Mouse (Mus musculus): ENCODE data around the gene Fstl1. TPM values are rescaled to one million over a fixed set of nuclear protein-coding genes. Genes with fewer than 3 reads are reported as not detected.
A peak's percentile ranks its signal among the peaks of the same experiment; 100 is the strongest.

The Fstl1 gene
- polyA plus RNA-seq, 2 experiments = 9.9 to 15.4 TPM

DNA sequence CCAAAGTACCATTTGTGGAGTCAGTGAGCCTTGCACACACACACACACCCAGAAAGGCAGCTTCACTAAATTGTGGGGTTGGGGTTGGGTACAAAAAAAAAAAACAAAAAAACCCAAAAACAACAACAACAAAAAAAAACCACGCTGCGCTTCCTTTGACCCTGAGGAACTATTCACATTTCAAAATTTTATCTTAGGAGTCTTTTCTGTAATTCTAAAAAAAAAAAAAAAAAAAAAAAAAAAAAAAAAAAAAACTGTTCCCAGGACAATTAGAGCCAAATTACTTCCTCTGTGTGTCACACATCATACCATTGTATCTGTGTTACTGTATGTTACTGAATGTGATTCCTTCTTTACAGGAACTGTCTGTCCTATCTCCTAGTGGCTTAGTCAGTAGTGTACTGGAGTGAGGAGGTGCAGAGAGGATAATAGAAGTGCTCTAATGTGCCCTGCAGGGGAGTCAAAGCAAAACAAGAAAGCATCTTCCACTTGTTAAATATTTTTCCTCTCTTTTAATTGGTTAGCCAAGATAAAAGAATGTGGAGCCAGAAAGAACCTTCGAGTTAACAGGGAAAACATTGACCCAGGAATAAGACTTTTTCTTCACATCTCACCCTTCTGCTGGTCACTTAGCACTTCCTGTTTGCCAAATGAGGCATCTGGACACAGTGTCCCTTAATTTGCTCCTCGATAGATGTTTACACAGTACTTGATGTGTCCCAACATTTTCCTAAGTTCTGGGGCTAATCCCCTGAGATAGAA lies 93.0 kb downstream of the Fstl1 start:
- H3K9me3 ChIP-seq (ENCODE audit: control insufficient read depth, low read length) = no peaks in the 10 kb centered on the region
- H3K4me2 ChIP-seq (ENCODE audit: low read depth) = peak overlapping the region; percentile 77
- H3K4me1 ChIP-seq (replicated peaks; ENCODE audit: control insufficient read depth in 2 of 2, insufficient read depth in 2 of 2, low read length in 1 of 2) = peaks cover 0 to 19% of the 10 kb centered on the region in 2 experiments; a peak in 3 of 4 replicates
- peak overlapping the region; percentile 79 for H3K9ac ChIP-seq (replicated peaks)
- H3K27me3 ChIP-seq (ENCODE audit: control insufficient read depth, insufficient read depth, low read length) = no peaks in the 10 kb centered on the region
- 13% methylated on average over 4 of the region's 4 CpGs for WGBS (ENCODE audit: insufficient replicate concordance)
- no peak for DNase-seq (ENCODE audit: low read depth in 3 of 3, low spot score in 3 of 3)
- no peaks in the 10 kb centered on the region for H3K36me3 ChIP-seq (replicated peaks; ENCODE audit: control insufficient read depth, insufficient read depth, low read depth)
- ATAC-seq (ENCODE audit: insufficient read depth) = no peak
- no peak overlapping the region for H3K27ac ChIP-seq
- peak overlapping the region; percentile 75 to 90 for H3K4me3 ChIP-seq (ENCODE audit: insufficient read depth in 1 of 2, low read depth in 2 of 2, low read length in 2 of 2)
- TF ChIP-seq EP300 (IDR thresholded peaks at IDR 0.05; ENCODE audit: low read depth) (no peak), CTCF (IDR thresholded peaks at IDR 0.05; ENCODE audit: low read depth) (no peak)

DNA sequence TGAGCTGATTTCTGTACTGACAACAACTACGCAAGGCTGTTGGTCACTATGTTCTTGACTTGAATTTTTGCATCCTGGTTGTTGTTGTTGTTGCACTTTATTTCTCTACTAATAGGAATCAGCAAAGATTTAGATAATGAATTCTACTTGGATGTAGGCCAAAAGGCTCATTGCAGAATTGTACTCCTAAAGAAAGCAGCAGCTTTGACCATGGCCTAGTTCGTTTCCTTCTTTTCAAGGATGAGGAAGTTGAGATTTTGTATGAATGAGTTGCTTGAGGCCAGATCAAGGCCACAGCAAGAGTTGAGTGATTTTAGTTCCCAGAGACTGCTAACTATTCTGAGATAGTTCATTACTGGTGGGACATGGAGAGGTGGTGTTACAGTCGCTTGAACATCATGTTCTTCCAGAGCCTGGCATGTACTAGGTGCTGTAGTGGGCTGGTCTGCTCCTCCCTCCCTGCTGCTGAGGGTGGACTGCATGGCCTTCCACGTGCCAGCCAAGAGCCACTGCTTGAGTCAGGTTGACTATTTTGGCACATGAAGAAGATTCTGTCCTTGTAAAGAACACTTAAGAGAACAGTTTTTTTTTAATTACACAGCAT lies 94.5 kb downstream of the Fstl1 start:
- Histone ChIP-seq H3K4me1 (replicated peaks; ENCODE audit: control insufficient read depth in 2 of 2, insufficient read depth in 2 of 2, low read length in 1 of 2) (peaks cover 0 to 17% of the 10 kb centered on the region in 2 experiments; a peak in 3 of 4 replicates), H3K36me3 (replicated peaks; ENCODE audit: control insufficient read depth, insufficient read depth, low read depth) (no peaks in the 10 kb centered on the region), H3K9me3 (ENCODE audit: control insufficient read depth, low read length) (no peaks in the 10 kb centered on the region), H3K27me3 (ENCODE audit: control insufficient read depth, insufficient read depth, low read length) (no peaks in the 10 kb centered on the region), H3K4me2 (ENCODE audit: low read depth) (no peak overlapping the region), H3K27ac (no peak overlapping the region), H3K4me3 (ENCODE audit: insufficient read depth in 1 of 2, low read depth in 2 of 2, low read length in 2 of 2) (no peak overlapping the region), H3K9ac (replicated peaks) (no peak overlapping the region)
- WGBS (ENCODE audit: insufficient replicate concordance) = 54% methylated on average over 4 of the region's 4 CpGs
- TF ChIP-seq CTCF (IDR thresholded peaks at IDR 0.05; ENCODE audit: low read depth) = no peak
- no peak for TF ChIP-seq EP300 (IDR thresholded peaks at IDR 0.05; ENCODE audit: low read depth)
- DNase-seq (ENCODE audit: low read depth in 3 of 3, low spot score in 3 of 3) (no peak), ATAC-seq (ENCODE audit: insufficient read depth) (no peak)

DNA sequence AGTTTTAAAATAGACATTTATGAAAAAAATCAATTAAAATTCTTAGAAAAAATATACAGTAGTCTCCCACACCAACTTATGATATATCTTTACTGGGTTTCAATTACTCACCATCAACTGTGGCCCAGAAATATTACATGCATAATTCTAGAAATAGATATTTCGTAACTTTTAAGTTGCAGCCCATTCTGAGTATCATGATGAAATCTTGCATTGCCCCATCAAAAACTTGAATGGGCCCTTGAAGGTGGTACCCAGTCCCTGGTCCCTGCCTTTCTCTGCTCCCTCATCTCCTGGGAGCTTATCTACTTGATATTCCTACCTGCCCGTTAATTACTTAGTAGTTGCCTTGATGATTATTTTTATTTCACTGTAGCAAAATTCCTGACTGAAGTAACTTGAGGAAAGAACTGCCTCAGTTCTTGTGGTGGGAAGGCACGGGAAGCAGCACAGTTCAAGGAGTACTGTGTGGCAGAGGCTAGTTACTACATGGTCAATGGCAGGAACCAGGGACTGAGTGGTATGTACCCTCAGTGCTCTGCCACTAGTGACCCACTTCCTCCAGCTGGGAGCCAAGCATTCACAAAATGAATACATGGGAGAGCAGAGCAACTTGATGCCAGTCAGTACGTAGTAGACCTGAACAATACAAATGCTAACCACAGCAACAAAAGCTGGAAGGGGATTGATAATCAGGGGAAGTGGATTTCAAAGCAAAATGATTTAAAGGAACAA lies 98.0 kb downstream of the Fstl1 start:
- ATAC-seq (ENCODE audit: insufficient read depth) (no peak), DNase-seq (ENCODE audit: low read depth in 3 of 3, low spot score in 3 of 3) (no peak)
- H3K27me3 ChIP-seq (ENCODE audit: control insufficient read depth, insufficient read depth, low read length) = no peaks in the 10 kb centered on the region
- no peak for TF ChIP-seq CTCF (IDR thresholded peaks at IDR 0.05; ENCODE audit: low read depth)
- TF ChIP-seq EP300 (IDR thresholded peaks at IDR 0.05; ENCODE audit: low read depth) = no peak
- peaks cover 0 to 15% of the 10 kb centered on the region in 2 experiments; a peak in 2 of 4 replicates for H3K4me1 ChIP-seq (replicated peaks; ENCODE audit: control insufficient read depth in 2 of 2, insufficient read depth in 2 of 2, low read length in 1 of 2)
- WGBS (ENCODE audit: insufficient replicate concordance) = 56% methylated on average over 4 of the region's 4 CpGs
- no peak overlapping the region for H3K27ac ChIP-seq
- peaks cover 3% of the 10 kb centered on the region for H3K36me3 ChIP-seq (replicated peaks; ENCODE audit: control insufficient read depth, insufficient read depth, low read depth)
- no peak overlapping the region for H3K4me3 ChIP-seq (ENCODE audit: insufficient read depth in 1 of 2, low read depth in 2 of 2, low read length in 2 of 2)
- no peaks in the 10 kb centered on the region for H3K9me3 ChIP-seq (ENCODE audit: control insufficient read depth, low read length)
- H3K9ac ChIP-seq (replicated peaks) = no peak overlapping the region
- no peak overlapping the region for H3K4me2 ChIP-seq (ENCODE audit: low read depth)

DNA sequence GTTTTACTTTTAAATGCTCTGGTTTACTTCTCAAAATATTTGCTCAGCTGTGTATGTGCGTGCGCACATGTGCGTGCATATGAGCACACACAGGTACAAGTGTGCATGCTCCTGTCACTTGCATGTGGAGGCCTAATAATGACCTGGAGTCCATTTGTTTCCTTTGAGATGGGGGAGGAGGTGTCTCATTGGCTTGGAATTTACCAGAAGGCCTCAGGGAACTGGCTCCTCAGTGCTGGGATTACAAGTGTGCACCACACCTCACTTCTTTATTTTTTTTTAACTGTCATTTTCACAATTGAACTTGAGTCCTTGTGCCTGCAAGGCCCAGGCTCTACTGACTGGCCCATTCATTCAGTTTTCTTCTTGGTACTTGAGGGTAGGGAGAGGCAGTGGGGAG lies 100.7 kb downstream of the Fstl1 start:
- no peak overlapping the region for H3K9ac ChIP-seq (replicated peaks)
- no peak for ATAC-seq (ENCODE audit: insufficient read depth)
- H3K27me3 ChIP-seq (ENCODE audit: control insufficient read depth, insufficient read depth, low read length) = no peaks in the 10 kb centered on the region
- no peak overlapping the region for H3K4me3 ChIP-seq (ENCODE audit: insufficient read depth in 1 of 2, low read depth in 2 of 2, low read length in 2 of 2)
- no peak overlapping the region for H3K27ac ChIP-seq
- H3K4me2 ChIP-seq (ENCODE audit: low read depth) = no peak overlapping the region
- peaks cover 11% of the 10 kb centered on the region for H3K36me3 ChIP-seq (replicated peaks; ENCODE audit: control insufficient read depth, insufficient read depth, low read depth)
- DNase-seq (ENCODE audit: low read depth in 3 of 3, low spot score in 3 of 3) = no peak
- no peaks in the 10 kb centered on the region for H3K9me3 ChIP-seq (ENCODE audit: control insufficient read depth, low read length)
- 79% methylated on average over 3 of the region's 3 CpGs for WGBS (ENCODE audit: insufficient replicate concordance)
- no peak for TF ChIP-seq EP300 (IDR thresholded peaks at IDR 0.05; ENCODE audit: low read depth)
- no peak for TF ChIP-seq CTCF (IDR thresholded peaks at IDR 0.05; ENCODE audit: low read depth)
- H3K4me1 ChIP-seq (replicated peaks; ENCODE audit: control insufficient read depth in 2 of 2, insufficient read depth in 2 of 2, low read length in 1 of 2) = peaks cover 0 to 6% of the 10 kb centered on the region in 2 experiments; a peak in 3 of 4 replicates
